Mouse (Mus musculus) urinary bladder, adult 18-20 months (tissue): ENCODE data around the gene Fabp1.

ENCODE experiments used
- DNase-seq, 2 experiments: peaks; one replicate each; pipeline ENCODE4 v3.0.0; 2022; ENCODE audit warnings: low spot score in 2 of 2, mixed read lengths in 2 of 2

Fabp1 gene

GRCm38 (mm10) chr6:71211917-71212316 lies 12.3 kb downstream of the Fabp1 start:
- no peak for DNase-seq

- DNase-seq = no peak
Measured at GRCm38 (mm10) chr6:71212471-71212870, 12.8 kb downstream of the Fabp1 start.

GRCm38 (mm10) chr6:71221501-71221900 lies 21.9 kb downstream of the Fabp1 start:
- DNase-seq = no peak

GRCm38 (mm10) chr6:71224184-71224943 lies 24.7 kb downstream of the Fabp1 start:
- no peak for DNase-seq

GRCm38 (mm10) chr6:71226544-71226943 lies 26.9 kb downstream of the Fabp1 start:
- DNase-seq = no peak

GRCm38 (mm10) chr6:71227157-71227770 lies 27.6 kb downstream of the Fabp1 start:
- DNase-seq = no peak

GRCm38 (mm10) chr6:71235121-71235520 lies 35.5 kb downstream of the Fabp1 start:
- no peak for DNase-seq

GRCm38 (mm10) chr6:71235944-71236343 lies 36.3 kb downstream of the Fabp1 start:
- DNase-seq = no peak

- no peak for DNase-seq
Measured at GRCm38 (mm10) chr6:71236506-71236905, 36.9 kb downstream of the Fabp1 start.

GRCm38 (mm10) chr6:71237031-71237431 lies 37.4 kb downstream of the Fabp1 start:
- DNase-seq = no peak

GRCm38 (mm10) chr6:71239069-71239750 lies 39.6 kb downstream of the Fabp1 start:
- no peak for DNase-seq

GRCm38 (mm10) chr6:71240831-71241230 lies 41.2 kb downstream of the Fabp1 start:
- DNase-seq = no peak

- no peak for DNase-seq
Measured at GRCm38 (mm10) chr6:71242811-71243210, 43.2 kb downstream of the Fabp1 start.

- DNase-seq = no peak
Measured at GRCm38 (mm10) chr6:71243258-71243657, 43.6 kb downstream of the Fabp1 start.

GRCm38 (mm10) chr6:71248420-71248819 lies 48.8 kb downstream of the Fabp1 start:
- DNase-seq = no peak

GRCm38 (mm10) chr6:71249615-71250014 lies 50.0 kb downstream of the Fabp1 start:
- no peak for DNase-seq

GRCm38 (mm10) chr6:71250951-71251350 lies 51.3 kb downstream of the Fabp1 start:
- no peak for DNase-seq

GRCm38 (mm10) chr6:71254456-71254855 lies 54.8 kb downstream of the Fabp1 start:
- DNase-seq = no peak
